Mouse (Mus musculus) small intestine, adult 2 months (tissue): Measurements from ENCODE around the gene Cib1.

Experiments
- CTCF ChIP-seq: fragments of 200-500 bp; IDR thresholded peaks from 2 replicates; pipeline ENCODE4 v1.5.1; 2012; ENCODE audit warnings: low read depth, mild to moderate bottlenecking, control low read depth, inconsistent platforms, low read length, moderate library complexity, mixed read lengths; ENCODE audit not compliant: insufficient replicate concordance, insufficient read length; ENCODE audit errors: extremely low read depth
- POLR2A ChIP-seq: fragments of 200-500 bp; IDR thresholded peaks from 2 replicates; pipeline ENCODE4 v1.6.1; 2012; ENCODE audit warnings: low read depth, mild to moderate bottlenecking, control low read depth, inconsistent platforms, low read length, moderate library complexity

GRCm38 (mm10) chr7:80183969-80184368 is 48.6 kb downstream of the Cib1 start:
- TF ChIP-seq CTCF (no peak), POLR2A (no peak)
